Mouse (Mus musculus): Measurements from ENCODE around the gene Gucd1.
"Not testable (repeated sequence)": the region's sequence is repeated elsewhere in the genome, so short reads cannot be mapped to it uniquely, and the experiment has no call there.

Gene Gucd1

GRCm38 (mm10) chr10:75475139-75475850 is 42.5 kb downstream of the Gucd1 start:
- not testable (repeated sequence) for DNase-seq (ENCODE audit: low read depth in 2 of 2, low spot score in 2 of 2)

- no peak for DNase-seq (ENCODE audit: low read depth in 2 of 2, low spot score in 2 of 2)
Observed at GRCm38 (mm10) chr10:75474571-75474970, 43.2 kb downstream of the Gucd1 start.

GRCm38 (mm10) chr10:75473411-75473810 is 44.4 kb downstream of the Gucd1 start:
- DNase-seq (ENCODE audit: low read depth in 2 of 2, low spot score in 2 of 2) = no peak

- DNase-seq (ENCODE audit: low read depth in 2 of 2, low spot score in 2 of 2) = no peak
Observed at GRCm38 (mm10) chr10:75465781-75466550, 51.8 kb downstream of the Gucd1 start.

GRCm38 (mm10) chr10:75462728-75463127 is 55.0 kb downstream of the Gucd1 start:
- DNase-seq (ENCODE audit: low read depth in 2 of 2, low spot score in 2 of 2) = no peak

GRCm38 (mm10) chr10:75458329-75458728 is 59.4 kb downstream of the Gucd1 start:
- DNase-seq (ENCODE audit: low read depth in 2 of 2, low spot score in 2 of 2) = no peak

- DNase-seq (ENCODE audit: low read depth in 2 of 2, low spot score in 2 of 2) = no peak
Observed at GRCm38 (mm10) chr10:75457852-75458251, 59.9 kb downstream of the Gucd1 start.

GRCm38 (mm10) chr10:75456061-75456831 is 61.5 kb downstream of the Gucd1 start:
- DNase-seq (ENCODE audit: low read depth in 2 of 2, low spot score in 2 of 2) = not testable (repeated sequence)

- DNase-seq (ENCODE audit: low read depth in 2 of 2, low spot score in 2 of 2) = no peak
Observed at GRCm38 (mm10) chr10:75451036-75451786, 66.6 kb downstream of the Gucd1 start.

- no peak for DNase-seq (ENCODE audit: low read depth in 2 of 2, low spot score in 2 of 2)
Observed at GRCm38 (mm10) chr10:75450331-75450730, 67.4 kb downstream of the Gucd1 start.

- no peak for DNase-seq (ENCODE audit: low read depth in 2 of 2, low spot score in 2 of 2)
Observed at GRCm38 (mm10) chr10:75448806-75449420, 68.9 kb downstream of the Gucd1 start.

GRCm38 (mm10) chr10:75447489-75447888 is 70.3 kb downstream of the Gucd1 start:
- DNase-seq (ENCODE audit: low read depth in 2 of 2, low spot score in 2 of 2) = no peak

GRCm38 (mm10) chr10:75446501-75447083 is 71.2 kb downstream of the Gucd1 start:
- peak; percentile 24 to 46 for DNase-seq (ENCODE audit: low read depth in 2 of 2, low spot score in 2 of 2)

GRCm38 (mm10) chr10:75445030-75445429 is 72.7 kb downstream of the Gucd1 start:
- DNase-seq (ENCODE audit: low read depth in 2 of 2, low spot score in 2 of 2) = no peak

- no peak for DNase-seq (ENCODE audit: low read depth in 2 of 2, low spot score in 2 of 2)
Observed at GRCm38 (mm10) chr10:75444111-75444826, 73.5 kb downstream of the Gucd1 start.

- DNase-seq (ENCODE audit: low read depth in 2 of 2, low spot score in 2 of 2) = no peak
Observed at GRCm38 (mm10) chr10:75443017-75443416, 74.8 kb downstream of the Gucd1 start.

- DNase-seq (ENCODE audit: low read depth in 2 of 2, low spot score in 2 of 2) = no peak
Observed at GRCm38 (mm10) chr10:75441800-75442199, 76.0 kb downstream of the Gucd1 start.

GRCm38 (mm10) chr10:75440756-75441155 is 77.0 kb downstream of the Gucd1 start:
- no peak for DNase-seq (ENCODE audit: low read depth in 2 of 2, low spot score in 2 of 2)

GRCm38 (mm10) chr10:75439211-75439811 is 78.5 kb downstream of the Gucd1 start:
- peak in 1 of 2 experiments; percentile 25 for DNase-seq (ENCODE audit: low read depth in 2 of 2, low spot score in 2 of 2)
